Mouse (Mus musculus) liver, postnatal 0 days (tissue): ENCODE measurements at regions not wholly inside any gene's neighbourhood (a gene's known extent, or its start where the extent isn't known, plus 50 kb on each side); places are given as distances from the start of the nearest gene placed in this dataset.

ENCODE experiments used
- ATAC-seq: fragments of 200-750 bp; cut with Nextera tagmentation; 2 replicates; pipeline ENCODE4 v1.8.0; 2017; ENCODE audit warnings: mild to moderate bottlenecking, moderate library complexity
- DNase-seq: peaks from one replicate; pipeline ENCODE4 v3.0.0-alpha.2; 2016
- H3K27ac ChIP-seq: fragments of 300-500 bp; sonication (generic); 2 replicates; pipeline ENCODE4 v1.5.1; 2014; ENCODE audit warnings: antibody characterized with exemption, moderate library complexity, mild to moderate bottlenecking, low read depth
- H3K27me3 ChIP-seq: fragments of 300-500 bp; sonication (generic); 2 replicates; pipeline ENCODE4 v1.6.1; 2014; ENCODE audit warnings: low read length, control low read depth, mixed read lengths; ENCODE audit not compliant: insufficient read depth
- H3K36me3 ChIP-seq: fragments of 300-500 bp; sonication (generic); replicated peaks from 2 replicates; pipeline ENCODE4 v1.6.1; 2014; ENCODE audit warnings: mild to moderate bottlenecking, control low read depth, low read length, moderate library complexity, mixed read lengths; ENCODE audit not compliant: insufficient read depth
- H3K4me1 ChIP-seq: fragments of 300-500 bp; sonication (generic); 2 replicates; pipeline ENCODE4 v1.6.1; 2014; ENCODE audit warnings: antibody characterized with exemption, mild to moderate bottlenecking, control low read depth; ENCODE audit not compliant: insufficient read depth
- H3K4me2 ChIP-seq: fragments of 300-500 bp; sonication (generic); 2 replicates; pipeline ENCODE4 v1.6.1; 2014; ENCODE audit warnings: low read depth, mild to moderate bottlenecking, low read length, moderate library complexity, mixed read lengths
- H3K4me3 ChIP-seq: fragments of 300-500 bp; sonication (generic); 2 replicates; pipeline ENCODE4 v1.5.1; 2014; ENCODE audit warnings: low read depth, low read length
- H3K9ac ChIP-seq: fragments of 300-500 bp; sonication (generic); replicated peaks from 2 replicates; pipeline ENCODE4 v1.6.1; 2014; ENCODE audit warnings: mild to moderate bottlenecking, moderate library complexity
- H3K9me3 ChIP-seq: fragments of 300-500 bp; sonication (generic); 2 replicates; pipeline ENCODE4 v1.6.1; 2016; ENCODE audit warnings: mild to moderate bottlenecking, control low read depth, low read length, mixed read lengths
- CTCF ChIP-seq: sonication (generic); IDR thresholded peaks from 2 replicates; pipeline ENCODE4 v1.5.1; 2016; ENCODE audit warnings: antibody characterized with exemption, low read depth
- EP300 ChIP-seq: IDR thresholded peaks from 2 replicates; pipeline ENCODE4 v1.6.1; 2016; ENCODE audit warnings: antibody characterized with exemption, low read depth, mild to moderate bottlenecking
- WGBS: fragments of 180-500 bp; shearing (Covaris S2); extraction: QIAGEN DNeasy Blood & Tissue Kit; methylation state at CpG from one replicate; pipeline ENCODE4 v1.1.7; 2014; ENCODE audit not compliant: insufficient replicate concordance; 5-methylcytosine and 5-hydroxymethylcytosine counted together

GRCm38 (mm10) chr16:50766055-50766770, 175.3 kb upstream of the Ccdc54 start:
- Histone ChIP-seq H3K9me3 (no peaks in the 10 kb centered on the region), H3K4me2 (no peak overlapping the region), H3K4me3 (no peak overlapping the region), H3K36me3 (no peaks in the 10 kb centered on the region), H3K27ac (no peak overlapping the region), H3K27me3 (no peaks in the 10 kb centered on the region), H3K9ac (no peak overlapping the region), H3K4me1 (0 out of 2 replicates have a peak, but pooled peaks cover 2% of the 10 kb centered on the region)
- 81% methylated on average over 11 of the region's 11 CpGs for WGBS
- TF ChIP-seq CTCF (no peak), EP300 (no peak)
- ATAC-seq (no peak), DNase-seq (no peak)

GRCm38 (mm10) chr16:50762096-50762495, 171.1 kb upstream of the Ccdc54 start:
- Histone ChIP-seq H3K9ac (no peak overlapping the region), H3K4me2 (no peak overlapping the region), H3K4me3 (no peak overlapping the region), H3K27me3 (no peaks in the 10 kb centered on the region), H3K36me3 (no peaks in the 10 kb centered on the region), H3K9me3 (no peaks in the 10 kb centered on the region), H3K4me1 (0 out of 2 replicates have a peak, but pooled peaks cover 2% of the 10 kb centered on the region), H3K27ac (no peak overlapping the region)
- whole genome bisulfite sequencing, result 76% methylated on average over 3 of the region's 3 CpGs
- TF ChIP-seq EP300 (no peak), CTCF (no peak)
- no peak for ATAC-seq
- DNase-seq, result no peak

GRCm38 (mm10) chr16:50759979-50760378, 169.0 kb upstream of the Ccdc54 start:
- H3K9ac ChIP-seq, result no peak overlapping the region
- no peak overlapping the region for H3K4me2 ChIP-seq
- 59% methylated on average over 5 of the region's 5 CpGs for WGBS
- H3K9me3 ChIP-seq, result no peaks in the 10 kb centered on the region
- no peak overlapping the region for H3K4me3 ChIP-seq
- TF ChIP-seq EP300 (no peak), CTCF (no peak)
- DNase-seq, result no peak
- no peaks in the 10 kb centered on the region for H3K27me3 ChIP-seq
- ATAC-seq, result no peak
- H3K4me1 ChIP-seq, result 0 out of 2 replicates have a peak, but pooled peaks cover 2% of the 10 kb centered on the region
- no peak overlapping the region for H3K27ac ChIP-seq
- H3K36me3 ChIP-seq, result no peaks in the 10 kb centered on the region

GRCm38 (mm10) chr16:50756696-50757095, 165.7 kb upstream of the Ccdc54 start:
- DNase-seq (peak; percentile 58), ATAC-seq (no peak)
- Histone ChIP-seq H3K4me1 (no peaks in the 10 kb centered on the region), H3K9ac (no peak overlapping the region), H3K27me3 (no peaks in the 10 kb centered on the region), H3K4me2 (no peak overlapping the region), H3K36me3 (no peaks in the 10 kb centered on the region), H3K4me3 (no peak overlapping the region), H3K9me3 (no peaks in the 10 kb centered on the region), H3K27ac (no peak overlapping the region)
- TF ChIP-seq EP300, result no peak
- TF ChIP-seq CTCF, result peak; percentile 80
- WGBS, result 40% methylated on average over 4 of the region's 4 CpGs

GRCm38 (mm10) chr16:50753612-50754389, 162.8 kb upstream of the Ccdc54 start:
- Histone ChIP-seq H3K4me2 (0 out of 2 replicates have a peak overlapping the region, but pooled peaks have one; percentile 2), H3K9me3 (no peaks in the 10 kb centered on the region), H3K27ac (no peak overlapping the region), H3K27me3 (no peaks in the 10 kb centered on the region), H3K4me3 (no peak overlapping the region), H3K36me3 (no peaks in the 10 kb centered on the region), H3K4me1 (no peaks in the 10 kb centered on the region), H3K9ac (no peak overlapping the region)
- no peak for ATAC-seq
- TF ChIP-seq EP300 (no peak), CTCF (no peak)
- DNase-seq, result no peak
- WGBS, result 16% methylated on average over 3 of the region's 3 CpGs

- Histone ChIP-seq H3K9me3 (no peaks in the 10 kb centered on the region), H3K27ac (no peak overlapping the region), H3K9ac (no peak overlapping the region), H3K4me3 (no peak overlapping the region), H3K4me2 (0 out of 2 replicates have a peak overlapping the region, but pooled peaks have one; percentile 2), H3K27me3 (no peaks in the 10 kb centered on the region), H3K36me3 (no peaks in the 10 kb centered on the region), H3K4me1 (no peaks in the 10 kb centered on the region)
- ATAC-seq (no peak), DNase-seq (no peak)
- TF ChIP-seq EP300 (no peak), CTCF (no peak)
- WGBS, result 73% methylated on average over 11 of the region's 11 CpGs
Measured at GRCm38 (mm10) chr16:50753046-50753445, 162.1 kb upstream of the Ccdc54 start.
